Mouse (Mus musculus): Measurements from ENCODE around the gene Acvr1. TPM values are rescaled to one million over a fixed set of nuclear protein-coding genes. Genes with fewer than 3 reads are reported as not detected.

Acvr1 gene
- polyA plus RNA-seq, 1 experiment from 2014 or later = 8.7 TPM

GRCm38 (mm10) chr2:58486441-58487278 is 80.3 kb downstream of the Acvr1 start:
- Histone ChIP-seq H3K4me1 (peaks cover 39% of the 10 kb centered on the region), H3K9me3 (no peaks in the 10 kb centered on the region), H3K4me3 (no peak overlapping the region), H3K4me2 (no peak overlapping the region), H3K27me3 (no peaks in the 10 kb centered on the region), H3K36me3 (no peaks in the 10 kb centered on the region), H3K27ac (0 out of 2 replicates have a peak overlapping the region, but pooled peaks have one; percentile 17), H3K9ac (no peak overlapping the region)
- ATAC-seq (ENCODE audit: insufficient number of reproducible peaks, low FRiP score, low TSS enrichment, low read depth) = peak; percentile 33; the same call in 1 of the 2 replicates
- 27% methylated on average over 13 of the region's 14 CpGs for WGBS

DNA sequence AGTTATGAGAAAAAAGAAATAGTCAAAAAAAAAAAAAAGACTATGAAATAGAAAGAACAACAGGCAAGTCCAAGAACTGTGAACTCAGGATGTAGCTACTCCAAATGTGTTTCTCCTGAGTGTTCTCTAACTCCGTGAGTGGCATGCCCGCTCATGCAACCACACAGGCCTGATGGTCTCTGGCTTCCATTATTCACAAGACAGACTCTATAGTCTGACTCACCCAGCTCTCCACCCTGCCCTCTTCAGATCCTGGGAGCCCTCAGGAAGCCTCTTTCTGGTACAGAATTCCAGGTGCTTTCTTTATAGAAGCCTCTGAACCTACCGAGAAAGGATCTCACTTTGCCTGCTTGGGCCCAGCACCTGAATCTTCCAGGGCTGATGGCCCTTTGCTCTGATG is 81.3 kb downstream of the Acvr1 start:
- Histone ChIP-seq H3K4me3 (no peak overlapping the region), H3K4me1 (peaks cover 39% of the 10 kb centered on the region), H3K9me3 (no peaks in the 10 kb centered on the region), H3K4me2 (no peak overlapping the region), H3K27ac (peak overlapping the region; percentile 47; the same call in 1 of the 2 replicates), H3K27me3 (no peaks in the 10 kb centered on the region), H3K36me3 (no peaks in the 10 kb centered on the region), H3K9ac (no peak overlapping the region)
- no peak for ATAC-seq (ENCODE audit: insufficient number of reproducible peaks, low FRiP score, low TSS enrichment, low read depth)
- 45% methylated on average over 3 of the region's 3 CpGs for WGBS

DNA sequence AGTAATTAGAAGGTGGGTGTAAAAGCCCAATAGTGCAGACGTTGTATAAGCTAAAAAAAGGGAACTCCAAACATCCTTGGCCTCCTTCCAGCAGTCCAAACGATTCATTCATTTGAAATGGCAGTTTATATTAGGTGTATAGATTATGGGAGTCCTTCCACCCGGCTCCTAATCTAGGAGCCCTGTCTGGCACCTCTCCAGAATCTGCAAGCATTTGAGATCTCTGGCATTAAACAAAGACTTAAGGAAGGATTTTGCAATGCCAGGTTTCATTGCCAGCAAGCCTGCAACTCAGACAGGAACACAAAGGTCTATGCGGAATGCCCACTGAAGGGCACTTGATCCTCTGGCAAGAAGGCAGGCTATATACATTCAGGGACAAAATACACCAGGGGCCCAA is 81.8 kb downstream of the Acvr1 start:
- WGBS = 24% methylated on average over 4 of the region's 4 CpGs
- Histone ChIP-seq H3K4me1 (peaks cover 39% of the 10 kb centered on the region), H3K27ac (no peak overlapping the region)

GRCm38 (mm10) chr2:58484284-58484965 is 82.5 kb downstream of the Acvr1 start:
- no peak overlapping the region for H3K9ac ChIP-seq
- H3K4me1 ChIP-seq = peaks cover 39% of the 10 kb centered on the region
- no peak for ATAC-seq (ENCODE audit: insufficient number of reproducible peaks, low FRiP score, low TSS enrichment, low read depth)
- no peak overlapping the region for H3K4me2 ChIP-seq
- no peak overlapping the region for H3K4me3 ChIP-seq
- peaks cover under 1% of the 10 kb centered on the region; the same call in 1 of the 2 replicates for H3K36me3 ChIP-seq
- H3K27me3 ChIP-seq = no peaks in the 10 kb centered on the region
- no peaks in the 10 kb centered on the region for H3K9me3 ChIP-seq
- H3K27ac ChIP-seq = 0 out of 2 replicates have a peak overlapping the region, but pooled peaks have one; percentile 27
- WGBS = 55% methylated on average over 7 of the region's 7 CpGs

More for the DNA sequence above, 81.8 kb downstream of the Acvr1 start:
- Histone ChIP-seq H3K36me3 (no peaks in the 10 kb centered on the region), H3K27me3 (no peaks in the 10 kb centered on the region), H3K9ac (no peak overlapping the region), H3K9me3 (no peaks in the 10 kb centered on the region), H3K4me3 (no peak overlapping the region), H3K4me2 (no peak overlapping the region)
- no peak for ATAC-seq (ENCODE audit: insufficient number of reproducible peaks, low FRiP score, low TSS enrichment, low read depth)

GRCm38 (mm10) chr2:58481450-58482100 is 85.4 kb downstream of the Acvr1 start:
- no peak overlapping the region for H3K9ac ChIP-seq
- ATAC-seq (ENCODE audit: insufficient number of reproducible peaks, low FRiP score, low TSS enrichment, low read depth) = no peak
- no peak overlapping the region for H3K27ac ChIP-seq
- peaks cover 23% of the 10 kb centered on the region for H3K4me1 ChIP-seq
- H3K9me3 ChIP-seq = no peaks in the 10 kb centered on the region
- no peak overlapping the region for H3K4me2 ChIP-seq
- H3K27me3 ChIP-seq = no peaks in the 10 kb centered on the region
- no peak overlapping the region for H3K4me3 ChIP-seq
- peaks cover 4% of the 10 kb centered on the region; the same call in 1 of the 2 replicates for H3K36me3 ChIP-seq
- 73% methylated on average over 9 of the region's 9 CpGs for WGBS

GRCm38 (mm10) chr2:58480764-58481163 is 86.2 kb downstream of the Acvr1 start:
- no peak for ATAC-seq (ENCODE audit: insufficient number of reproducible peaks, low FRiP score, low TSS enrichment, low read depth)
- Histone ChIP-seq H3K36me3 (peaks cover 11% of the 10 kb centered on the region), H3K4me1 (peaks cover 16% of the 10 kb centered on the region), H3K4me3 (no peak overlapping the region), H3K9ac (no peak overlapping the region), H3K4me2 (no peak overlapping the region), H3K27me3 (no peaks in the 10 kb centered on the region), H3K9me3 (no peaks in the 10 kb centered on the region), H3K27ac (no peak overlapping the region)
- 65% methylated on average over 6 of the region's 6 CpGs for WGBS

DNA sequence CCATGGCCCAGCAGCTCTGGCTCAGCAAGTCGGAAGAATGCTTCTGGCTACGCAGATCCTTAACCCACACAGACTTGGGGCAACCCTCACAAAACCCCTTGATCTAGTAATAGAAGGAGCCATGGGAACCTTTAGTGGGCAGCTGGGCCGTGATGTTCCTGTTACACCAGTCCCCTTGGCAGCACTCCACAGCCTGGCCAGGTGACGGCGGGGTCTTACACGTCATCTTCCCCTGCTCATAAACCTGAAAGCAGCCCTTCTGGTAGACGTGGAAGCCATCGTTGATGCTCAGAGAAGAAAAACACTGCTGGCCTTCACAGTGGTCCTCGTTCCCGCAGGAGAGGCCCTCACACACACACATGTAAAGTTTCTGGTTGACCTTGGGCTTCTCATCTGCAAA is 87.4 kb downstream of the Acvr1 start:
- no peak for ATAC-seq (ENCODE audit: insufficient number of reproducible peaks, low FRiP score, low TSS enrichment, low read depth)
- Histone ChIP-seq H3K27me3 (no peaks in the 10 kb centered on the region), H3K9ac (no peak overlapping the region), H3K36me3 (peaks cover 19% of the 10 kb centered on the region), H3K4me3 (no peak overlapping the region), H3K27ac (no peak overlapping the region), H3K9me3 (no peaks in the 10 kb centered on the region), H3K4me1 (peaks cover 7% of the 10 kb centered on the region), H3K4me2 (no peak overlapping the region)
- 69% methylated on average over 10 of the region's 10 CpGs for WGBS

GRCm38 (mm10) chr2:58478144-58478543 is 88.8 kb downstream of the Acvr1 start:
- no peak overlapping the region for H3K4me2 ChIP-seq
- H3K27ac ChIP-seq = no peak overlapping the region
- no peak overlapping the region for H3K4me3 ChIP-seq
- peaks cover 27% of the 10 kb centered on the region for H3K36me3 ChIP-seq
- no peaks in the 10 kb centered on the region for H3K9me3 ChIP-seq
- no peaks in the 10 kb centered on the region for H3K4me1 ChIP-seq
- H3K9ac ChIP-seq = no peak overlapping the region
- 88% methylated on average over 4 of the region's 4 CpGs for WGBS
- H3K27me3 ChIP-seq = no peaks in the 10 kb centered on the region
- ATAC-seq (ENCODE audit: insufficient number of reproducible peaks, low FRiP score, low TSS enrichment, low read depth) = no peak

GRCm38 (mm10) chr2:58476956-58477715 is 89.8 kb downstream of the Acvr1 start:
- no peak for ATAC-seq (ENCODE audit: insufficient number of reproducible peaks, low FRiP score, low TSS enrichment, low read depth)

GRCm38 (mm10) chr2:58475578-58475977 is 91.4 kb downstream of the Acvr1 start:
- Histone ChIP-seq H3K27me3 (no peaks in the 10 kb centered on the region), H3K4me2 (no peak overlapping the region), H3K4me1 (no peaks in the 10 kb centered on the region), H3K9ac (no peak overlapping the region), H3K36me3 (peaks cover 31% of the 10 kb centered on the region), H3K9me3 (no peaks in the 10 kb centered on the region), H3K4me3 (no peak overlapping the region), H3K27ac (no peak overlapping the region)
- no peak for ATAC-seq (ENCODE audit: insufficient number of reproducible peaks, low FRiP score, low TSS enrichment, low read depth)
- WGBS = 70% methylated on average over 8 of the region's 8 CpGs

More at GRCm38 (mm10) chr2:58476956-58477715, 89.8 kb downstream of the Acvr1 start:
- WGBS = 64% methylated on average over 12 of the region's 12 CpGs
- H3K4me3 ChIP-seq = no peak overlapping the region
- no peak overlapping the region for H3K4me2 ChIP-seq
- peaks cover 30% of the 10 kb centered on the region for H3K36me3 ChIP-seq
- H3K27me3 ChIP-seq = no peaks in the 10 kb centered on the region
- H3K9me3 ChIP-seq = no peaks in the 10 kb centered on the region
- no peak overlapping the region for H3K9ac ChIP-seq
- H3K4me1 ChIP-seq = no peaks in the 10 kb centered on the region
- no peak overlapping the region for H3K27ac ChIP-seq

GRCm38 (mm10) chr2:58470290-58470689 is 96.7 kb downstream of the Acvr1 start:
- Histone ChIP-seq H3K27me3 (no peaks in the 10 kb centered on the region), H3K27ac (no peak overlapping the region), H3K4me2 (no peak overlapping the region), H3K9me3 (no peaks in the 10 kb centered on the region), H3K4me3 (no peak overlapping the region), H3K9ac (no peak overlapping the region), H3K36me3 (peaks cover 67% of the 10 kb centered on the region), H3K4me1 (no peaks in the 10 kb centered on the region)
- 85% methylated on average over 7 of the region's 7 CpGs for WGBS
- ATAC-seq (ENCODE audit: insufficient number of reproducible peaks, low FRiP score, low TSS enrichment, low read depth) = no peak
